Mouse (Mus musculus) adrenal gland, adult 2 months (tissue): ENCODE measurements at regions not wholly inside any gene's neighbourhood (a gene's known extent, or its start where the extent isn't known, plus 50 kb on each side); places are given as distances from the start of the nearest gene placed in this dataset.

Experiments used
- DNase-seq: peaks from one replicate; pipeline ENCODE4 v3.0.0; 2021

DNA sequence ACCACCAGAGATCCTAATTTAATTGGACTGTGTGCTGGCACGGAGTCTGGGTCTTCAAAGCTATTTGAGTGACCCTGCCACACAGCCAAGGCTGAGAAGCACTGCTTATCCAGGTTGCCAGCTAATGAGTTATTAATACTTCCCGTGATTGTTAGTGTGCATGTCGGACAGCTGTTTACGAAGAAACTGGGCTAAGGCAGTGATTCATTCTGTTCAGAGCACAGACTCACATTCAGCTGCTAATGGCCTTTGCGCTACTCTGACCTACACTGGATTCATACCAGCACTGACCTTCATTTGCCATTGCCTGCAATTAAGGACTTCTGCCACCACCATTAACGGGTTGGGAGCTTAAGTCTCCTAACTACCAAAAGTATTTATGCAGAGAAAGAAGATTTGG lies 156.7 kb upstream of the Dppa4 start:
- peak; percentile 53 for DNase-seq

DNA sequence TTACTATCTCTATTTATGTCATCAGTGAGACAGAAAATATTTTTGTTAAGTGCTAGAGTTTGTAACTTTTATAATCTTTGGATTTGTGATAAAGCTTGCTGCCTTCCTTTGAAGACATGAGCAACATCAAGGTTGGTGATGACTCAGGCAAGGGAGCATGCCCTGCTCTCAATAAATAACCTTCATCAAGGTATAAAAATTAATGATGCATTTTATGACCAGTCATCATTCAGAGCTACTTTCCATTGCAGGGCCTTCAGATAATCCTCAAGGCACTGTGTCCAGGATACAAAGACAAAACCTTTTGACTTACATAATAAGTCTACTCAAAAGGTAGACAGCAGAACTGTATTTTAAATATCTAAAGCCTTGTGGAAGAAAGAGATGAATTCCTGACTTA lies 156.2 kb upstream of the Dppa4 start:
- DNase-seq = peak; percentile 37

DNA sequence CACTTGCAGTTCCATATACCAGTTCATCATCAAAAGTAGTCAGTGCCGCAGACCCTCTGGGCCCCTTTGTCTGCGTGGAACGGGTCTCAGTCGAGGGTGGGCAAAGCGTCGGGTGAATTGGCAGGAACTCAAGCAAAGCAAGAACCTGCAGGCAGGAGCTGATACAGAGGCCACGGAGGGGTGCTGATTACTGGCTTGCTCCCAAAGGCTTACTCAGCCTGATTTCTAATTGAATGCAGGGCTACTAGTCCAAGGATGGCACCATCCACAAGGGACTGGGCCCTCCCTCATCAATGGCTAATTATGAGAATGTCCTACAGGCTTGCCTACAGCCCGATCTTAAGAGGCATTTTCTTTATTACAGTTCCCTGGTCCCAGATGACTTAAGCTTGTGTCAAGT lies 128.2 kb upstream of the Dppa4 start:
- peak; percentile 38 for DNase-seq

DNA sequence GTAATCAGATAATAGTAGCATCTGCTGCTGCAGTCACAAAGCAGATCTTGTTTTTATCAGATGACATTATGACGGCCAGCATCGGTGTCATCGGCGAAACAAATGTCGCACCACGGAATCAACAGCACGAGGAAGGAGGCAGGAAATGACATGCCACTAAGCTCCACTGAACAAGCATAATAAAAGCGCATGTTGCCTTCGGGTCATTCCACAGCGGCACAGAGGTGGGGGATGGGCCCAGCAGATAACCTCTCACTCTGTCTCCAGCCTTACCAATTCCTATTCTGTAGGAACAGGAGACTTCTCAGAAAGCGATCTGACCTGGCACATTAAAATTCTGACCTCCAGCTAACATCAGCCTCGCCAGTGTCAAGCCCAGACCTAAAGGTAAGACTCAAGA lies 93.1 kb upstream of the Dppa4 start:
- DNase-seq = peak; percentile 25

DNA sequence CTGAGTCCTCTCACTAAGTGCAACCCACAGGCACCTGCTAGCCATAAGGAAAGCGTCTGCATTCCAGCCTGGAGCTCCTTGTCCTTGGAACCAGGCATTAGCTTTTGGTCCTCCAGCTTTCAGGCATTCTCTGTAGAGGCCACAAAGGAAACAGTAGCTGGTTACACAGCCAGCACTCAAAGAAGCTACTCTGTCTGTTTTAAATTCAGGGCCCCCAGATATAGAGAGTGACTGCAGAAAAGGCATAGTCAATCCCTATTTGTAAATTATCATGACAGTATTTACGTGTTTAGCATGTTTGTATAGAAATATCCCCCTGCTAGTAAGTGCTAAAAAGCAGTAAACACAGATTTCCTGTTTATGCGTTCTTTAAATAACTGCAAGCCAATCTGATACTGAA lies 91.3 kb upstream of the Dppa4 start:
- DNase-seq = no peak

DNA sequence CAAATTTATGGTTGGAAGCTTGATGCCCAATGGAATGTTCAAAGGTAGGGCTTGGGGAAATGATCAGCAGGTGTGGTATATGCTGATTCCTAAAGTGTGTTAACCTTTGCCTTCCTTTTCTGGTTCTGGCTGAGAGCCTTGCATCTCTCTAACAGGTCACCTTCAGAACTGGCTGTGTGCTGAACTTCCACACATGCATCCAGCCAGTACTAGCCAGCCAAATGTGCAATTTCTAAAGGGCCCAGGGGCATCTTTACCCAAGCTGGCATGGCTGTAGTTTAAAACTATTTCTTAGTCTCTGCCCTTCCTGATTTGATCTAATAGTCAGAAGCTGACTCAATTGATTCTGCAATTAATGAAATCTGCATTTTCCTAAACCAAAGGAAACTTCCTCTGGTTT lies 68.6 kb upstream of the Dppa4 start:
- DNase-seq = no peak
